Mouse (Mus musculus) midbrain, embryonic 11.5 days (tissue): ENCODE measurements at regions not wholly inside any gene's neighbourhood (a gene's known extent, or its start where the extent isn't known, plus 50 kb on each side); places are given as distances from the start of the nearest gene placed in this dataset.

Experiments used
- ATAC-seq: fragments of 200-750 bp; cut with Nextera tagmentation; 2 replicates; pipeline ENCODE4 v1.8.0; 2017; ENCODE audit warnings: moderate TSS enrichment, moderate library complexity; ENCODE audit not compliant: low FRiP score
- DNase-seq: peaks from one replicate; pipeline ENCODE4 v3.0.0; 2015; ENCODE audit warnings: low spot score; ENCODE audit errors: missing footprints
- H3K27ac ChIP-seq: fragments of 300-500 bp; sonication (generic); 2 replicates; pipeline ENCODE4 v1.5.1; 2014; ENCODE audit warnings: low read depth, low read length
- H3K27me3 ChIP-seq: fragments of 300-500 bp; sonication (generic); 2 replicates; pipeline ENCODE4 v1.6.1; 2014; ENCODE audit warnings: mild to moderate bottlenecking, low read length, moderate library complexity, mixed read lengths; ENCODE audit not compliant: control insufficient read depth, insufficient read depth
- H3K36me3 ChIP-seq: fragments of 300-500 bp; sonication (generic); 2 replicates; pipeline ENCODE4 v1.6.1; 2014; ENCODE audit warnings: mild to moderate bottlenecking, low read length, moderate library complexity, mixed read lengths; ENCODE audit not compliant: control insufficient read depth, insufficient read depth
- H3K4me1 ChIP-seq: fragments of 300-500 bp; sonication (generic); 2 replicates; pipeline ENCODE4 v1.6.1; 2014; ENCODE audit warnings: low read length; ENCODE audit not compliant: control insufficient read depth, insufficient read depth
- H3K4me2 ChIP-seq: fragments of 300-500 bp; sonication (generic); 2 replicates; pipeline ENCODE4 v1.6.1; 2014; ENCODE audit warnings: mild to moderate bottlenecking, moderate library complexity
- H3K4me3 ChIP-seq: fragments of 300-500 bp; sonication (generic); 2 replicates; pipeline ENCODE4 v1.5.1; 2014; ENCODE audit warnings: low read depth, low read length
- H3K9ac ChIP-seq: fragments of 300-500 bp; sonication (generic); 2 replicates; pipeline ENCODE4 v1.6.1; 2014; ENCODE audit warnings: low read length
- H3K9me3 ChIP-seq: fragments of 300-500 bp; sonication (generic); 2 replicates; pipeline ENCODE4 v1.6.1; 2016; ENCODE audit warnings: low read length; ENCODE audit not compliant: control insufficient read depth
- WGBS: fragments of 180-500 bp; shearing (Covaris S2); extraction: QIAGEN DNeasy Blood & Tissue Kit; methylation state at CpG from one replicate; pipeline ENCODE4 v1.1.7; 2014; 5-methylcytosine and 5-hydroxymethylcytosine counted together

DNA sequence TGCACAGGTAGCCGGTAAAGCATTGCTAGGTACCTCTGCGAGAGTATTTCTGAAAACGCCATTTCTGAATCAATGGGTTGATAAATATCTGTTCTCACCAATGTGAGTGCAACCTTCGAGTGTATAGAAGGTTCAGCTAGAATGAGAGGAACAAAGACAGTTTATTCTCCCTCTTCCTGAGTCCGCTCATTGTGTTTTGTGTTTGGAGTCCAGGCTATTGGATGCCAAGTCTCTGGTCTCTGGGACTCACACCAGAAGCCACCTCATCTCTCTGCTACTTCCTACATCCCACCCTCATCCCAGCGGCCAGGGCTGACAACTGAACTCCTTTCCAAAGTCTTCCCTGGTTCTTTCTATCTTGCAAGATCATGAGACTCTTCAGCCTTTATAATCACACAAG, 62.7 kb downstream of the Lrrc30 start:
- peak; percentile 61 for DNase-seq
- ATAC-seq: no peak
- Histone ChIP-seq H3K27ac (no peak overlapping the region), H3K36me3 (no peaks in the 10 kb centered on the region), H3K4me3 (no peak overlapping the region), H3K4me2 (no peak overlapping the region), H3K4me1 (peaks cover 3% of the 10 kb centered on the region; the same call in 1 of the 2 replicates), H3K27me3 (no peaks in the 10 kb centered on the region), H3K9me3 (no peaks in the 10 kb centered on the region), H3K9ac (no peak overlapping the region)
- WGBS: 92% methylated on average over 6 of the region's 6 CpGs

DNA sequence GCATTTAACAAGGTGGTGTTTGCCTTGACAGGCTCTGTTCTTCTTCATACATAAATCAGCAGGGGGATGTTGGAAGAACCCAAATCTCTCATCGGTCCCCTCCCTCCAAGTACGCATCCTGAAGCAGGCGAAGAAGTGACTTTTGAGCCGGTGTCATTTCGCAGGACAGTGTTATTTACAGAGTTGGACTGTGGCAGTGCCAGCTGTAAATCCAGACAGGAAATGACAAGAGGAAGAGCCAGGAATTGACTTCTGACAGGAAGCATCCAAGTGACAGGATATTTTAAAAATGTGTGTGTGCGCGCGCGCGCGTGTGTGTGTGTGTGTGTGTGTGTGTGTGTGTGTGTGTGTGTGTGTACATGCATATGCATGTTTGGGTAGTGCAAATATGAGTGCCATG, 66.3 kb downstream of the Lrrc30 start:
- Histone ChIP-seq H3K27ac (no peak overlapping the region), H3K27me3 (no peaks in the 10 kb centered on the region), H3K36me3 (no peaks in the 10 kb centered on the region), H3K4me1 (peaks cover 3% of the 10 kb centered on the region; the same call in 1 of the 2 replicates), H3K4me3 (no peak overlapping the region), H3K4me2 (no peak overlapping the region), H3K9ac (no peak overlapping the region), H3K9me3 (no peaks in the 10 kb centered on the region)
- DNase-seq (peak; percentile 77), ATAC-seq (no peak)
- 89% methylated on average over 11 of the region's 11 CpGs for WGBS

DNA sequence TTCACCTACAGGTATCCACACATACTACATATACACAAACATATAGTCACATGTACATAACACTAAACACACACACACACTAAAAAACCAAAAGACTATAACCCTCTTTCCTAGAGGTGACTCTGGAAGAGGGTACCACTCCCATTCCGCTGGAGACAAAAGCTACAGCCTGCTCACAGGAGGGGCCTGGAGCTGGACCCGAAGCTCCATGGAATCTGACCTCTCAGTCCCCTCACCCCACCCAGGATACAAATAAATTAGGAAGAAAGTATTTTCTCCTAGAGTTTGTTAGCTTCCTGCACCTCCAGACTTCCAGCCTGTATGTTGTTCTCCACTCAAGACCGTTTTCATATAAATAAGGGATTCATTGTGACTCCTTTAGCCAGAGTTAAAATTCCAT, 66.8 kb downstream of the Lrrc30 start:
- no peak overlapping the region for H3K4me2 ChIP-seq
- H3K27me3 ChIP-seq: no peaks in the 10 kb centered on the region
- DNase-seq (no peak), ATAC-seq (no peak)
- no peak overlapping the region for H3K4me3 ChIP-seq
- H3K9ac ChIP-seq: no peak overlapping the region
- 44% methylated on average over 3 of the region's 3 CpGs for WGBS
- H3K4me1 ChIP-seq: peaks cover 3% of the 10 kb centered on the region; the same call in 1 of the 2 replicates
- no peaks in the 10 kb centered on the region for H3K9me3 ChIP-seq
- no peak overlapping the region for H3K27ac ChIP-seq
- no peaks in the 10 kb centered on the region for H3K36me3 ChIP-seq

DNA sequence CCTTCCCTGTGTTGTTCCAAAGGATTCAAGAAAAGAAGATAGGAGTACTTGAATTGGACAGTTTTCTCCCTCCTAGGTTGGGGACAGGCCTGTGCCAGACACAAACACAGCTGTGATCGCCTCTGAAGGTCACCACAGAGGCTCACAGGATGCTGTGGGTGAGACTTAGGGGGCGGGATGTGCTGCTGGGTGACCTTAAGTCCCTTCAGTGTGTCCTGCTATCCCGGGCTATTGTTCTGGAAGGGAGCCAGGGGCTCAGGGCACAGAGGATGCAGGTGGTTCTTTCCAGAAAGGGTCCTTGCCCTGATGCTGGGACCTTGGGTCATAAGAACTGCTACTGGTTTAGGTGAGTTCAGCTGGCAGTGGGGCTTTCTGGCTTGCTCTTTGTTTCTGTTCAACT, 67.7 kb downstream of the Lrrc30 start:
- no peak for DNase-seq
- Histone ChIP-seq H3K27ac (no peak overlapping the region), H3K36me3 (no peaks in the 10 kb centered on the region), H3K27me3 (no peaks in the 10 kb centered on the region), H3K4me1 (peaks cover 3% of the 10 kb centered on the region; the same call in 1 of the 2 replicates), H3K9ac (no peak overlapping the region), H3K4me3 (no peak overlapping the region), H3K9me3 (no peaks in the 10 kb centered on the region), H3K4me2 (no peak overlapping the region)
- no peak for ATAC-seq
- 55% methylated on average over 3 of the region's 3 CpGs for WGBS

DNA sequence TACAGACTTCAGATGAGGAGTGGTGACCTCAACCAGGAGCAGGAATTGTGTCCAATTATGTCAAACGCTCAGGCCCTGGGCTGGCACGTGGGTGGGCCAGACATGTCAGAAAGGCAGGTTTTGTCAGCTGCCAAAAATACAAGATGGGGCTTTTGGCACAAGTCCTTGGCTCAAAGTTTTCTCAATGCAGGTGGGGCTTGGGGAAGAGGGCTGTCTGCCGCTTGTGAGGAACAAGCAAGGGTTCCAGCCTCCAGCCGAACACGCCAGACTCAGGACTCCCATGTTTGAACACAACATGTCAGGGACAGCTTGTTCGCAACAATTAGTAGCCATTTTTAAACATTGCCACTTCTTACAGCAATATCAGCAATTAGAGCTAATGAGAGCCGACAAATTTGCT, 69.5 kb downstream of the Lrrc30 start:
- Histone ChIP-seq H3K4me2 (no peak overlapping the region), H3K4me1 (peaks cover 3% of the 10 kb centered on the region; the same call in 1 of the 2 replicates), H3K9ac (no peak overlapping the region), H3K36me3 (no peaks in the 10 kb centered on the region), H3K4me3 (no peak overlapping the region), H3K9me3 (no peaks in the 10 kb centered on the region), H3K27ac (no peak overlapping the region), H3K27me3 (no peaks in the 10 kb centered on the region)
- peak; percentile 21 for DNase-seq
- no peak for ATAC-seq
- WGBS: 89% methylated on average over 7 of the region's 7 CpGs

DNA sequence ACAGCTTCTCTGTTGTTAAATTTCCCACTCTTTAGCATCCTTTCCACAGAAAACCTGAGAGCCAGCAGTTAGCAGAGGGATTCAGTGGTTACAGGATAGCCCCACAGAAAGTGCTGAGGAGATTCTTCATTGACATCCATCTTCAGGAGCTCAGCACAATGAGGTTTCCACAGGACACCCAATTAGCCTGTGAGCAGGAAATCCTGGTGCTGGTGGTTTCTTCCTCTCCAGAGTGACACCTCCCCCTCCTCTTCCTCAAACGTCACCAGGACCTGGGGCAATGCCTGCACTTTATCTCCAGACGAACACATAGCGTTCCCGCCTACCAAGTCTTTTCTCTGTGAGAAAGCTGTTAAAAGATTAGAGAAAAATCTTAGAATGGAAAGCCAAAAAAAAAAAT, 70.7 kb downstream of the Lrrc30 start:
- DNase-seq (peak; percentile 53), ATAC-seq (no peak)
- H3K27me3 ChIP-seq: no peaks in the 10 kb centered on the region
- H3K9ac ChIP-seq: no peak overlapping the region
- WGBS: 73% methylated on average over 4 of the region's 4 CpGs
- H3K36me3 ChIP-seq: no peaks in the 10 kb centered on the region
- no peak overlapping the region for H3K27ac ChIP-seq
- H3K4me1 ChIP-seq: no peaks in the 10 kb centered on the region; the same call in 1 of the 2 replicates
- no peak overlapping the region for H3K4me2 ChIP-seq
- no peak overlapping the region for H3K4me3 ChIP-seq
- H3K9me3 ChIP-seq: no peaks in the 10 kb centered on the region

DNA sequence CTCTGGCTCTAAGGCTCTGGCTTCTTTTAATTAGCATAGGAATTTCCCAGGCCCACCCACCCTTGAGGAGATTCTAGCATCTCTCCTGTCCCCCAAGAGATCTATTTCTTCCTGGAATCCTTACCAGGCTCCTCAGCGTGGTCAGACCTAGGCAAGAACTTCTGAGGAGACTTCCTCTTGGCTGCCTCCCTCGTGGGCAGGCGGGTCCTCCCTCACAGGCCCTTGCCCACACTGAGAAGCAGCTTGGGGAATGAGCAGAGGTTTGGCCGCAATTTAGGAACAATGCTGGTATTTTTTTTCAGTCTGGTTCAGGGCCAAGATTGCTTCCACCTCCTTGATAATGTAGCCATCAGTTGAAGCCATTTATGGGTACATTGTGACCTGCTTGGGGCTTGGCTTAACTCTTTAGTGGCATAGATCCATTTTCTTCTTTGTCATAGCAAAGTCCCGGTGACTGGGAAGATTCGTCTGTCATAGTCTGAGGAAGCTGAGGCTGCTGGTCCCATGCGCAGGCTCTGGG, 75.1 kb downstream of the Lrrc30 start:
- Histone ChIP-seq H3K4me1 (no peaks in the 10 kb centered on the region), H3K4me3 (no peak overlapping the region), H3K9ac (no peak overlapping the region), H3K4me2 (no peak overlapping the region), H3K27me3 (no peaks in the 10 kb centered on the region), H3K27ac (no peak overlapping the region), H3K9me3 (no peaks in the 10 kb centered on the region), H3K36me3 (no peaks in the 10 kb centered on the region)
- peak; percentile 0 for DNase-seq
- ATAC-seq: no peak
- WGBS: 76% methylated on average over 7 of the region's 7 CpGs

DNA sequence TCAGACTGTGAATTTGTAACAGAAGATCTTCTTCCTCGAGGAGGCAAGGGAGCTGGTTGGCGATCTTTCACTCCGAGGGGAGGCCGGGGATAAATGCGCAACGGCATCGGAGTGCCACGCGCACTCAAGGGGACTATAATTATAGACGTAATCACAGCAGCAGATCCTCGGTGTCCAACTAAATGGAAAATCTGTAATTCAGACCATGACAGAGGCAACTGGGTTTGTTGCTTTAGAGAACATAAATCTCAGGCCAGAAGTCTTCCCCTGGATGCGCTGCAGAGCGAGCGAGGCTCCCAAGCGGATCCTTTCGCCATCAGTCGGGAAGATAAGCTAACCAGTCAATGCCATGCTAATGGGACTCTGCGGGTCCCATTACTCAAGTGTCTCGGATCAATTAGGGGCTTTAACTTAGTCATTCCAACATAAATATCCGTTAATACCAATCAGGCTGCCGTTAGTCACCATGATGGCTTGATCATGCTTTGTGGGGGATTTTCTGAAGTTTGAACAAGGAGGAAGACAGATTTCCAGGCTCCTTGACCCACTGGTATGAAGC, 79.9 kb downstream of the Lrrc30 start:
- 95% methylated on average over 21 of the region's 21 CpGs for WGBS
- H3K4me3 ChIP-seq: no peak overlapping the region
- H3K9ac ChIP-seq: no peak overlapping the region
- H3K36me3 ChIP-seq: no peaks in the 10 kb centered on the region
- no peak overlapping the region for H3K27ac ChIP-seq
- no peak overlapping the region for H3K4me2 ChIP-seq
- ATAC-seq: no peak
- no peaks in the 10 kb centered on the region for H3K27me3 ChIP-seq
- no peaks in the 10 kb centered on the region for H3K4me1 ChIP-seq
- DNase-seq: peak; percentile 65
- no peaks in the 10 kb centered on the region for H3K9me3 ChIP-seq

DNA sequence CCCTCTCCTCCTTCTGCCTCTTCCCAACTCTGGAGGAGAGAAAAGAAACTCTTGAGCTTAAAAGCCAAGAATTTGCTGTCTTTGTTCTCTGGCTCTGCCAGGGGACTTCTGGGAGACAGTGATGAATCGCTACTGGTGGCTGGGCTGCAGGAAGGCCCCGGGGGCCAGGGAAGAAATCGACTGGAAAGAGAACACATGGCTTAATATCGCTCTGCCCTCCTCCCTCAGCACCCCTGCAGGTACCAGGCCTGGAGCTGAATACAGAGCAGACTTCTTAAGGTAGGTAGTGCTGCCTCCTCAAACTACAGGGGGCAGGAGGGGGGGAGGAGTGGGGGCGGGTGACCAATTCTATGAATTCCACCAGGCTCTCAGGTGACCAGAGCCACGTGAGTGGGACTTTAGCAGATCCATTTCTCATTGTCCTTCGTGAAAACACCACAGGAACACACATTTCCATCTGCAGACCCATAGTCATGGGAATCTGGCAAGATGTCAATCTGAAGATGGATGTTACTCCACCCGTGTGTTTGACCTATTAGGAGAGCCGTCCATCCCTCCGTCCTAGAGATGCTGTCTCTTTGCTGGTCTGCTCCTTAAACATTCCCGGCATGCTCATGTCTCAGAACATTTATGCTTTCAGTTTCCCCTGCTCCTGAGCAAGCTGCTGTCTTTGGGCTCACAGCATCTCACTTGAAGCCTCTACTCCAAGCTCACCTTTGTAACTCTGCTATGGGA, 83.4 kb downstream of the Lrrc30 start:
- WGBS: 56% methylated on average over 11 of the region's 11 CpGs
- Histone ChIP-seq H3K27ac (no peak overlapping the region), H3K9ac (no peak overlapping the region), H3K4me3 (no peak overlapping the region), H3K4me2 (no peak overlapping the region), H3K9me3 (no peaks in the 10 kb centered on the region), H3K27me3 (no peaks in the 10 kb centered on the region), H3K4me1 (no peaks in the 10 kb centered on the region), H3K36me3 (no peaks in the 10 kb centered on the region)
- ATAC-seq: no peak
- DNase-seq: peak; percentile 64
